ENCODE assay signal across 15 mouse cellular contexts in genomic region chr15:90819949-90820655, GRCm38 (mm10).
DNase-seq lines count a peak whose midpoint lies in the region; ATAC-seq and TF ChIP-seq lines count a peak whose summit lies in the region.
"Had no signal": no experiment of that assay in that cellular context is flagged by ENCODE, and none has a peak within 500 bp of the region (broad histone marks: within the 10 kb centered on the region; RNA-seq: fewer than 3 reads in every experiment).

No protein-coding gene starts in this region.

- no peak for TF ChIP-seq CTCF in hindbrain, postnatal 0 days (IDR thresholded peaks at IDR 0.05; ENCODE audit: low read depth)
- no peak for TF ChIP-seq CTCF in cerebellum, adult 2 months (IDR thresholded peaks at IDR 0.05; ENCODE audit: borderline replicate concordance, insufficient read depth, low read depth, low read length)

- 0 out of 2 replicates have a peak overlapping the region, but pooled peaks have one; percentile 16 for H3K4me2 ChIP-seq in forebrain, embryonic 14.5 days (ENCODE audit: low read length)
- H3K4me2 ChIP-seq in hindbrain, postnatal 0 days (ENCODE audit: low read depth, low read length) = peak overlapping the region; percentile 30; the same call in 1 of the 2 replicates
- H3K4me2 ChIP-seq in liver, embryonic 11.5 days = no peak overlapping the region

- H3K4me3 ChIP-seq in forebrain, embryonic 14.5 days (ENCODE audit: low read depth, low read length) = no peak overlapping the region
- H3K4me3 ChIP-seq in hindbrain, postnatal 0 days (ENCODE audit: low read length) = no peak overlapping the region
- no peak overlapping the region for H3K4me3 ChIP-seq in cerebellum, adult 2 months (replicated peaks; ENCODE audit: insufficient read depth, low read depth, low read length)
- H3K4me3 ChIP-seq in liver, embryonic 11.5 days (ENCODE audit: low read depth, low read length) = no peak overlapping the region
- H3K4me3 ChIP-seq: gastrocnemius, adult 2 months; heart, embryonic 10.5 days had no signal

- ATAC-seq in forebrain, embryonic 14.5 days = no peak
- ATAC-seq in hindbrain, postnatal 0 days = no peak
- no peak for ATAC-seq in liver, embryonic 11.5 days (replicated peaks; ENCODE audit: low FRiP score)

- H3K9ac ChIP-seq in forebrain, embryonic 14.5 days (ENCODE audit: low read length) = no peak overlapping the region
- H3K9ac ChIP-seq in hindbrain, postnatal 0 days (replicated peaks; ENCODE audit: low read length) = no peak overlapping the region
- H3K9ac ChIP-seq in liver, embryonic 11.5 days (ENCODE audit: low read depth, low read length) = no peak overlapping the region

- DNase-seq in embryo, embryonic 10 days (ENCODE audit: low spot score) = peak; percentile 76
- peak; percentile 59 for DNase-seq in forebrain, embryonic 14.5 days (ENCODE audit: low spot score)
- DNase-seq in hindbrain, postnatal 0 days (ENCODE audit: low spot score) = peak; percentile 42
- DNase-seq in neural tube, embryonic 10.5 days (ENCODE audit: extremely low spot score, low spot score) = peak; percentile 22
- no peak for DNase-seq in cerebellum, adult 2 months
- no peak for DNase-seq in kidney, postnatal 36 days
- no peak for DNase-seq in kidney, adult 11 months
- no peak for DNase-seq in liver, embryonic 11.5 days (ENCODE audit: low spot score)
- DNase-seq: adrenal gland, postnatal 25 days; gastrocnemius, adult 2 months; kidney, adult 2 months; lung, adult 18-20 months; thymus, adult 2 months had no signal

- TF ChIP-seq POLR2A in cerebellum, adult 2 months (IDR thresholded peaks at IDR 0.05; ENCODE audit: borderline replicate concordance, insufficient read depth, low read length) = no peak

- H3K36me3 ChIP-seq in forebrain, embryonic 14.5 days (ENCODE audit: control insufficient read depth, insufficient read depth, low read length) = no peaks in the 10 kb centered on the region
- H3K36me3 ChIP-seq in hindbrain, postnatal 0 days (ENCODE audit: insufficient read depth, low read length) = no peaks in the 10 kb centered on the region
- H3K36me3 ChIP-seq in liver, embryonic 11.5 days (ENCODE audit: control insufficient read depth, insufficient read depth, low read length) = no peaks in the 10 kb centered on the region
- H3K36me3 ChIP-seq: heart, embryonic 10.5 days had no signal

- 4% methylated on average over 14 of the region's 14 CpGs for WGBS in forebrain, embryonic 14.5 days
- 21% methylated on average over 14 of the region's 14 CpGs for WGBS in hindbrain, postnatal 0 days
- 15% methylated on average over 14 of the region's 14 CpGs for WGBS in cerebellum, adult 2 months
- WGBS in liver, embryonic 11.5 days = 84% methylated on average over 14 of the region's 14 CpGs

- H3K27me3 ChIP-seq in forebrain, embryonic 14.5 days (replicated peaks; ENCODE audit: control insufficient read depth, insufficient read depth, low read length) = no peaks in the 10 kb centered on the region
- H3K27me3 ChIP-seq in hindbrain, postnatal 0 days (ENCODE audit: insufficient read depth, low read length) = no peaks in the 10 kb centered on the region
- H3K27me3 ChIP-seq in cerebellum, adult 2 months (ENCODE audit: control insufficient read depth, insufficient read depth, low read length) = no peaks in the 10 kb centered on the region
- H3K27me3 ChIP-seq in liver, embryonic 11.5 days (replicated peaks; ENCODE audit: control insufficient read depth, insufficient read depth, low read length) = no peaks in the 10 kb centered on the region

- peaks cover 6% of the 10 kb centered on the region for H3K4me1 ChIP-seq in forebrain, embryonic 14.5 days (ENCODE audit: control insufficient read depth, insufficient read depth, low read length)
- no peaks in the 10 kb centered on the region for H3K4me1 ChIP-seq in hindbrain, postnatal 0 days (ENCODE audit: insufficient read depth, low read length)
- H3K4me1 ChIP-seq in cerebellum, adult 2 months (ENCODE audit: control insufficient read depth, insufficient read depth, low read length) = no peaks in the 10 kb centered on the region
- H3K4me1 ChIP-seq in liver, embryonic 11.5 days (replicated peaks; ENCODE audit: control insufficient read depth, insufficient read depth, low read length) = no peaks in the 10 kb centered on the region
- H3K4me1 ChIP-seq: heart, embryonic 10.5 days had no signal

- H3K27ac ChIP-seq in forebrain, embryonic 14.5 days (ENCODE audit: low read depth, low read length) = no peak overlapping the region
- no peak overlapping the region for H3K27ac ChIP-seq in hindbrain, postnatal 0 days
- no peak overlapping the region for H3K27ac ChIP-seq in cerebellum, adult 2 months (ENCODE audit: insufficient read depth, low read length)
- H3K27ac ChIP-seq in liver, embryonic 11.5 days (ENCODE audit: low read depth, low read length) = no peak overlapping the region
- H3K27ac ChIP-seq: gastrocnemius, adult 2 months; heart, embryonic 10.5 days; macrophage had no signal

- H3K9me3 ChIP-seq in forebrain, embryonic 14.5 days (replicated peaks; ENCODE audit: control insufficient read depth, low read length) = no peaks in the 10 kb centered on the region
- no peaks in the 10 kb centered on the region for H3K9me3 ChIP-seq in hindbrain, postnatal 0 days (ENCODE audit: low read length)
- no peaks in the 10 kb centered on the region for H3K9me3 ChIP-seq in liver, embryonic 11.5 days (ENCODE audit: control insufficient read depth, low read length)
- H3K9me3 ChIP-seq: heart, embryonic 10.5 days had no signal

Comparison
In these comparisons a context has a peak if more than half of its experiments do, and no peak if none do; other contexts are left out.
1. DNase-seq: peak in embryo, embryonic 10 days (single experiment), forebrain, embryonic 14.5 days (single experiment), hindbrain, postnatal 0 days (single experiment) and neural tube, embryonic 10.5 days (single experiment); none in cerebellum, adult 2 months (0 of 2), kidney, postnatal 36 days (0 of 2), kidney, adult 11 months (single experiment) and liver, embryonic 11.5 days (single experiment).